Mouse (Mus musculus) kidney, postnatal 14 days (tissue): ENCODE data around the gene Cacng4.
A peak's percentile ranks its signal among the peaks of the same experiment; 100 is the strongest.

ENCODE experiments used
- DNase-seq: peaks from one replicate; pipeline ENCODE4 v3.0.0; 2022; ENCODE audit warnings: mixed read lengths

The Cacng4 gene

DNA sequence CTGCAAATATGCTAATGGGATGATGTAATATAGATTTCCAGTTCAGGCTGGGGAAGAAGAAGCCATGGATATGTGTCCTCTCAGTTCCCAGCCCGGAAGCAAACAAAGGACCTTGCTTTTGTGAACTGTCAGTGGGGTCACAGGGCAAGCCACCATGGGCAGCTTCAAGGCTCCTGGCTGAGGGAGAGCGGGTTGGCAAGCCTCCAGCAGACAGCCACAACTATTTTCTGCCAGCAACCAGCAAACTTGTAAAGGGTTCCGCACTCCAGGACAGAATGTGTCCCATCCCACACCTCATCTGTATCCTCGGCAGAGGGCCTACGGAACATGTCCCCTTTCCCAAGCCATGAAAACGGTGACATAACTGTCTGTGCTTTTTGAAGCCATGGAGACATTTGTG, 22.4 kb downstream of the Cacng4 start:
- peak; percentile 69 for DNase-seq

DNA sequence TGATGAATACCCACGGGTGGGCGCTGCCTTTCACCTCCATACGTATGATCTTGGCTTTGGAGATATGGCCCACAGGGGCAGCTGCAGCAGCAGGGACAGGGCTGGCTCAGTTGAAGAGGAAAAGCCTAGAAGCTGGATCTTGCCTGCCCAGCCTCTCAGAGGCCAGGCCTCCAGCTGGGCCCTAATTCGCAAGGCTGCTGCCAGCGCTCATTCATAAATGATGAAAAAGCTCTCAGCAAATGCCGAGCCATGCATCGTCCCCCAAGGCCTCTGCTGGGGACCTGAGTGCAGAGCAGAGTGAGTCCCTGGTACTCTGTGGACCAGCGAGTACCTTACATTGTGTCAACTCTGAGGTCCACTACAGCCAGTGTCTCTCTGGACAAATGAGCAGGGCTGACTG, 26.0 kb downstream of the Cacng4 start:
- no peak for DNase-seq

DNA sequence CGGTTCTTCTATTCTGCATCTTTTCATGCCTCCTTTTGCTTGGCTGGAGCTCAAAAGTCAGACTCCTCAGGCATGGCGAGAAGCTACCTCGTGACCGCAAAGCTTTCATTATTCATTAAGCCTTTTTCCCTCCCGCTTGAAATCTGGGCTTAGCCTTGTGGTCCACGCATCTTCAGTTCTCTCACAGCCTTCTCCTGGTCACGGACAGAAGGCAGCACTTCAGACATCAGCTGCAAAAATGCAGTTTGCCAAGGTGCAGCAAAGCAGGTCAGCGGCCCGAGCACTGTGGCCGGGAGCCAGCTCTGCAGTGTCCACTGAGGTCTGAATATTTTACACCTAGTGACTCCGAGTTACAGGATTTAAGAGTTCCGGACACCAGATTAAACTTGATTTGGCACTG, 27.4 kb downstream of the Cacng4 start:
- DNase-seq: peak; percentile 76

DNA sequence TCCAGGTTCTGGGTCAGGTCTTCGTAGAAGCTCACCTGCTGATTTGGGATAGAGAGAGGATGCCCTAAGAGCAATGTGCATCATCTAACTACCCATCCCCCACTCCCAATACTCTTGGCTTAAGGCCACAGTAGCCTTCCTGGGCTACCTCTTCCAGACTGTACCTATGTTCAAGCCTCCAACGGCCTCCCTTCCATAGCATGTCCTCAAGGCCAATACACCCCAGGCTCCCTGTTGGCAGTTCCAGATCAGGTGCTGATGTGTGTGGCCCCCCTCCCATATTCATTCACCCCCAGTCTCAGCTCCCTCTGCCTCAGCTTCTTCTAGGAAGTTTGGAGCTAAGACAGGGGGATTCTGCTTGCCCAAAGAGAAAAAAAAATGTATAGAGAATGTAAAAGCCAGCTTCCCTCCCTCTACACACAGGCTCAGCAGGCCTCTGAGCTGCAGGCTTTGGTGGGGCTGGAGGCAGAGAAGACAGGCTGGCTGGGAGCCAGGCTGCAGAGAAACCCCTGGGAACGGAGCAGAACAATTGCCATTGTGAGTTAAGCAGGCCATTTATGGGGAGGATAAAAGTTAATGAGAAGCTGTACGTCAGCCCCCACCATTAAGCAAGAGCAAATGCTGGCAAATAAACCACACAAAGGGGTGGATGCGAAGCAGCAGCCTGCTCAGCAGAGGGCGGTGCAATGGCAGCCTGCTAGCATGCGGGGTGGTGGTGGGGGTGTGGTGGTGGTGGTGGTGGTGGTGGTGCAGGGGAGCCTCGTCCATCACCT, 31.5 kb downstream of the Cacng4 start:
- peak; percentile 36 for DNase-seq

DNA sequence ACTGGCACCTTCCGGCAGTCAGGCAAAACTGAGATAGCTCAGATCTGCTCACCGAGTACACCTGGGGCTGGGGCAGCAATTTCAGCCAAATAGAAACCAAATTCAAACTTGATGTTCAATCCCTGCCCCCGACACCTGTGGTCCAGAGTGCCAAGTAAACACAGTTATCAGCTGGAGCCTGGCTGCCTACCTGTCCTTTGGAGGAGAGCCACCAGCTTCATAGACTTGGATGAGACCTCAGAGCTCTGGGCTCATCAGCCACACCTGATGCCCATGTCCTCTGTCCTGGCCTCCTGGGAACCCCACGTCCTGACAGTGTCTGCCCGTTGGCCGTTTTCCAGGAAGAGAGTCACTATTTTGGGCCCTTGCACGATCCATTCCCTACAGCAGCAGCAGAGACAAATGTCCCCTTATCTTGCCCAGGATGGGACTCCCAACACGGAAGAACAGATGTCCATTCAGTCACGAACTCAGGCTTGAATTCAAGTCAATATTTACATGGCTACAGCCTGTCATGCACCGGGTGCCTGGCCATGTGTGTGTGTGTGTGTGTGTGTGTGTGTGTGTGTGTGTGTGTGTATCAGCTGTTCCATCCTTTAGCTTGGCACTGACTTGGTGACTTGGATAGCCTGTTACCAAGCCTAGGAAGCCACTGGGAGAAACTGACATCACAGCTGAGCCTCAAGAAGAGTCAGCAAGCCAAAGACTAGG, 32.4 kb downstream of the Cacng4 start:
- DNase-seq: no peak

DNA sequence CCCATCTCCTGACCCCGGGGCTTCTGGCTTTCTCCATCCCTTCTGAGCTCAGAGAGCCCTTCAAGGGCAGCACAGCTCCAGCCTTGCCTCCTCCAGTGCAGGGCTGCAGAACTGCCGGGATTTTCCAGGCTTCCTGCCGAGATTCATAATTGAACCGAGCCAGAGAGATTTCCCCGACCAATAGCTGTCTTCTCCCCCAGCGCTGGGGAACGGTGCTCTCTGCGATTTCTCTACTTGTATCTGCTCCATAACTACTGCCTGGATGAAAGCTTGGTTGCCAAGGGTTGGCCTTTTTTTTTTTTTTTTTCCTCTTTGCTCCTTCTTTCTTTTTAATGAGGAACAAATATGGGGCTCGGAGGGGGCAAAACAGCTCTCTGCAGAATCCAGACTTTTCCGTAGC, 34.4 kb downstream of the Cacng4 start:
- DNase-seq: no peak

DNA sequence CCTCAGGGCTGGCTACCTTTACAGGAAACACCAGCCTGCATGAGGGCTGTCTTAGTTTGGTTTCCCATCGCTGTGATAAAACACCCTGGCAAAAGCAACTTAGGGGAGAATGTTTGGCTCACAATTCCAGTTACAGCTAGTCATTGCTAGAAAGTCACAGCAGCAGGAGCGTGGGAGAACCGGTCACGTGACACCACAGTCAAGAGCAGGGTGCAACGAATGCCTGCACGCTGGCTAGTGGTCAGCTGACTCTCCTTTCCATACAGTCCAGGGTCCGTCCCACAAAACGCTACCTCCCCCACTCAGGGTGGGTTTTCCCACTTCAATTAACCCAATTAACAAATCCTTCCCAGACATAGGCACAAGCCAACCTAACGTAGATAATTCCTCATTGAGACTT, 34.8 kb downstream of the Cacng4 start:
- no peak for DNase-seq

DNA sequence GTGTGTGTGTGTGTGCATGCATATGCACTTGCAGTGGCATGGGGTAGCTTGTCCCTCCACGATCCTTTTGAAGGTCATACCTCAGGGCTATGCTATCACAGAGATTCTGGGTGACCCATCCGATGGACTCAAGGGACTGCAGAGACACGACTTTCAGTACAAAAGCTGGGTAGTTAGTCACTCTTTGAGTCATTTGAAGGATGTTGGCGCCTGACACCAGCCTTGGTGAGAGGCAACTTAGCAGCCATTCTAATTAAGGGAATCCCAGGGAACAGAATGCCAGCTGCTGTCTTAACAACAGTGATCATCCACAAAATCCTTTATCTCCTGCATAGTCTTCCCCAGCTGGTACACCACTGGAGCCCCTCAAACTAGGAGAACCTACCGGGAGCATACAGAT, 45.2 kb downstream of the Cacng4 start:
- no peak for DNase-seq

DNA sequence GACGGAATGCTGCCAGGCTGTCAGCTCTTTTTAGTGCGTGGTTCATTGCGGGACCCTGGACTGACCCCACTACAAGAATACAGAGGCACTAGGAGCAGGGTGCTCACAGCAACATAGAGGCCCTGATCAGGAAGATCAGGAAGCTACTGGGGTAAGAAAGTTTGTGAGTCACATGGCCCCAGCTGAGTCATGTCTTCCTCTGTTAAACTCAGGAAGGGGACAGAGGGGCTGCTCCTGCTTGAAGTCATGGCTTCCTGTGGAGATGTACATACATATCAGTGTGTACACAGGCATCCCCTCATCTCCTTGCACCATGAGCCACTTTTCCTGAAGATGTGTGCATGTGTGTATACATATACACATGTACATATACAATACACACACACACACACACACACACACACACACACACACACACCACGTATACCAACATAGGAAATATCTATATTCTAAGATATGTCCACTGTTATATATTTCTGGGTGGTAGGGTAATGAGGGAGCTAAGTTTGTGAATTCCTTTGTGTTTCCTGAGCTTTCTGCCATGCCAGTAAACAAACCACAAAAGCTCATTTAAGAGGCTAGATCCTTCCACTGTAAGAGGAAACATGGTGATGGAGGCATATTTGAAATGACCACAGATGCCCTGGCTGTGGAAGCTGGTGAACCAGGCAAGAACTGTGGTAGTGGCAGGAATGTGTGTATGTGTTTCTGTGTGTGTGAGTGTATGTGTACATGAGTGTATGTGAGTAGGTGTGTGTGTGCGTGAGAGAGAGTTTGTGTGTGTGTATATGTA, 45.9 kb downstream of the Cacng4 start:
- DNase-seq: no peak

DNA sequence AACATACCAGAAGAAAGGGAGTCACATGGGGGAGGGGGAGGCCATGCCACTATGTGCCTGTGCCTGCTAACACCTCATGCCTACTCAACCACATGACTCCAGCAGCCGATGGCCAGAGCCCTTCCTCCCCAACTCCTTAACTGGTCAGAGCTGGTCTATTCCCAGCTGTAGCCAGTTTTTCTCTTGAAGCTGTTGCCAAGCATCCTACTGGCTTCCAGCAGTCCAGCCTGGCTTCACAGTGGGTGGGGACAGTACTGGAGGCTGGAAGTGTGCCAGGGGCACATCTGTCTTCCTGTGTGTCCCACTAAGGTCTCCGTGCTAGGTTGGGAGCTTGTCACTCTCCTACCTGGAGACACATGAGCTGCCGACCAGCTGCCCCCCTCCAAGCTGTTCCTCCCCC, 51.3 kb downstream of the Cacng4 start:
- peak; percentile 43 for DNase-seq

DNA sequence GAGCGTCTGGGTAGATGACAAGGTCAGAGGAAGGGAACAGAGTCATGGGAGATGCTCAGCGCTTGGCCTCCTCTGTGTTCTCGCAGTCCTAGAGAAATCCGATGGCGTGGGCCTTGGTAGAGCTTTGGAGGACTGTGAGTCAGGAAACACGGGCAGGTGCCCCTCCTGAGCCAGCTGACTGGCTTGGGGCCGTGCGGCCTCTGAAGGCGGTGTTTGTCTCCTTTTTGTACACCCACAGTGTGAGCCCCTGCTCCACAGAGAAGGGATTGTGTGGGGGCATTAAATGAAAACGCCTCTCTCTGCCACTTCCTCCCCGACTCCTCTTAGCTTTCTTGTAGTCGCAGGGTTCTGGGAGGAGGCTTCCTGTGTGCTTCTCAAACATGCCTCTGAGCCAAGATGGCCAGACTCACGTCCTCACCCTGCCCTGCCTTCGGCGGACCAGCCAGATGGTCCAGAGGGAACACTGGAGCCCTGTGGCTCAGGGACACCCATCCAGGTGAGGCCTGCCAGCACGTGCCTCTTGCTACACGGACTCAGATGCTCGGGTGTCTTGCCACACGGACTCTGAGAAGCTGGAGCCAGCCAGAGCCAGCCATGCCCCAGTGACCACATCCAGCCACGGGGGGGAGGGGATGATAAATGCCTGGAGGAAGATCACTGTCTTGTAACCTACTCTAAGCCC, 55.8 kb downstream of the Cacng4 start:
- DNase-seq: no peak

DNA sequence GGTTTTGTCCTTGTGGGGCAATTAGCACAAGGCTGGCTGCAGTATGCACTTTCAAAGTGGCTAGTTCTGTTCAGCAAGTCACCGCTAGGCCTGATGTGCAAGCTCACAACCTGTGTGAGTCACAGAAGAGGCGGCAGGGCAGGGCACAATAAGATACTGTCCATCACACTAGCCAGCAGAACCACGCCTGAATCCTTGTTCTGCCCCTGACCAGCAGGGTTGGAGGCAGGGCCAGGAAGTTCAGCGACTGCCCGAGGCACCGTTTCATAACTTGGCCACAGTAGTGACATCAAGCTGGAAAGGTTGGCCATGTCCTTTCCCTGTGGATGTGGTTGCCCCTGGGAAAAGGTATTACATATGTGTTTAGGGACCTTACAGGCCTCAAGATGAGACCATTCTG, 56.5 kb downstream of the Cacng4 start:
- DNase-seq: no peak

DNA sequence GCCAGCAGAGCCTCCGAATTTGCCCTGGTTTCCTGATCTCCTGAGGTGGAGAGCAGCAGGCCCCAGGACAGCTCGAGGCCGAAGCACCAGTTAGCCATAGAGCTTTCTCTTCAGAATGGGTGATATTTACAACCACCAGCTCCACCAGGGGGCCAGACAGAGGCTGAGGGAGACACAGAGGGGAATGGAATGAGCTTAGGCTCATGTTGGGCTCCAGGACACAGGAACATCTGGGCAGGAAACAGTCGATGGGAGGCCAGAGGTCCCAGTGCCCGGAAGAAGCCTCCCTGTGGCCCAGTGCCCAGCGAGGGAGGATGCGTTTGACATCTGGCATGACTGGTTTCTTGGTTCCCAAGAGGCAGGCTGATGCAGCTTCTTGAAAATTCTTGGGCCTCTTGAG, 60.2 kb downstream of the Cacng4 start:
- DNase-seq: peak; percentile 69

DNA sequence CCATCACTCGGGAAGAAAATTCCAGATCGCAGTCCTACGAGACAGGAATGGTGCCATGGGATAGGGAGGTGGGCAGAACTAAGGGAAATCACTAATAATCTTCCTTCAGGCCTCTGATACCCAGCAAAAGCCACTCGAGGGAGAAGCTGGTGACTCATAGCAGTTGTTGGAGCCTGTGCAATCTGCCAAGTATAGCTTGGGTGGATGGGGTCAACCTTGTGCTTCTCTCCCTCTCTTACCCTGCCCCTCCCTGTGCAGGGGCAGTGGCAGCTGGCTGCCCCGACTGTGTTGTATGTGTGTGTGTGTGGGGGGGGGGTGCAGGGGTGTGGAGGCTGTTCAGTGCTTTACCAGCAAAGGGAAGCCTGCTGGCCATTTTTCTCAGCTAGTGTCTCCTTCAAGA, 62.9 kb downstream of the Cacng4 start:
- DNase-seq: no peak

DNA sequence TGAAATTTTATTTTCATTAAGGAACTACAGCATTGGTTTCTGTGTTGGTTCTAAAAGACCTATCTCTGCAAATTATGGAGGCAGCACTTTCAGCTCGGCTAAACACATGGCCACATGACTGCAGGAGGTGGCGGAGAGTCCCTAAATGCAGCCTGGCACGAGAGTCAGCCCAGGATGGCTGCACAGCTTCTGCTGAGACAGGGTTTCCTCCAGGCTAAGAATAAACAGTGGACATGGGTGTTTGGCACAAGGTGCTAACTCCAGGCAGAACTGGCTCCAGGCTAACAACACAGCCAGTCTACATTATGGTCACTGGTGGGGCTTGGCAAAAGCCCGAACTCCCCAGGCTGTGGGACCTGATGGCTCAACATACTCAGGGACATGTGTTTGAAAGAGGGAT, 63.4 kb downstream of the Cacng4 start:
- peak; percentile 15 for DNase-seq

DNA sequence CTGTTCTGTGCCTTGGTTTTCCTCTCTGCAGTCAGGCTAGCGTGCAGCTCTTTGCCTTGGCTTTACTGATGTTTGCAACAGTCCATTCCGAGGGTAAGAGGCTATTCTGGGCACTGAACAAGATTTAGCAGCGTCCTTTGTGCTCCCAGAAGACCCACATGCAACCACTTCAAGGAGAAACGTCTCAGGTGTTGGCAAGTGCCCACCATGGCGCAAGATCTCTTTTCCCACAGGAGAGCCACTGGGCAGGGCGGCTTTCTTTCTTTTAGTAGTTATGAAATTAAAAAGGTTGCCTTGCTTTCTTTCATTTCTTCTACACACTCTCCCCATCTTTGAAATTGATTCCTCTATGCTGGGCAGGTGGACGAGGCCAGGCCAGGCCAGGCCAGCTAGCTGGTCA, 65.2 kb downstream of the Cacng4 start:
- DNase-seq: no peak

DNA sequence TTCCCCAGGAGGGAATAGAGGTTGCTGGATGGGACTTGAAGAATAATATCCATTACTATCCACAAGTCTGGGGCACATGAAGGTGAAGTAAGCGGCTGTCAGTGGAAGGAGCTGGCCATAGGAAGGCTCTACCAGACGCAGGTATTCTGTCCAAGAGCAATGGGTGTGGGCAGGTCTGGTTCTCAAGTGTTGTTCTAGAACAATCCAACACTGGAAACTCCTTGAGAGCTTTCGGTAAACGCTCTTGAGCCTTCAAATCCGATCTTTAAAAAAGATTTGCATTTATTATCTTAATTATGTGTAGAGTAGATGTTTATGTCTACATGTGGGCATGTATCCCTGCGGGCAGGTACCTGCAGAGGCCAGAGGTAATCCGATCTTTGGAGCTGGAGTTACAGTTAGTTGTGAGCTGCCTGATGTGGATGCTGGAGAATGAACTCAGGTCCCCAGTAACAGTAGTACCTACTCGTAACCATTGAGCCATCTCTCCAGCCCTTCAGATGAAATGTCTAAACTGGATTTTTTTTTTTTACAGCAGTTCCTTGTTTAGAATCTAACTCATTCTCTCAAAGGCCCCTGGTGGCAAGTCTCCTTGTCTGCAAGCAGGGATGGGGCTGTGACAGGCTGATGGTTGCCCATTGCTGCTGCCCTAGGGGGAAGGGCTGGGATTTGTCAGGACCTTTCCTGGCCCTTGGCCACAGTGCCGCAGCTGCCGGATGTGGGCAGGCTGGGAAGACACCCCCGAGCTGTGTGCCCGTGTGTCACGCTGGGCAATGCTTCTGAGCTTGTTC, 66.1 kb downstream of the Cacng4 start:
- DNase-seq: peak; percentile 22

DNA sequence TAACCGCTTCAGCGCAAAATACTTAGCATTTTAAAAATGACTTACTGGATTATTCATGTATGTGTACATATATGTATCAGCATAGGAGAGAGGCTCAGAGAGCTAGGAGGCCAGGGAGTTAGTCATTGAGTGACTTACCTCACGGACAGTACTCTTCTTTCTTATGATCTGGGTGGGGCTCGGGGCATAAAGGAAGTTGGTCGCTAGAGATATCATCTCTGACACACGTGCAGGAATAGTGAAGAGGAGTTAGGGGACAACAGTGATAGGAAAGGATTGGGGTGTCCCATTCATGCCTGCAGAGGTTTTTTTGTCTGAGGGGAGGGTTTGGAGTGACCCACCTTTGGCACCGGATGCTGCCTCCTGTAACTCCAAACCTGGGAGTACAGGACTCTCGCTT, 69.8 kb downstream of the Cacng4 start:
- no peak for DNase-seq

DNA sequence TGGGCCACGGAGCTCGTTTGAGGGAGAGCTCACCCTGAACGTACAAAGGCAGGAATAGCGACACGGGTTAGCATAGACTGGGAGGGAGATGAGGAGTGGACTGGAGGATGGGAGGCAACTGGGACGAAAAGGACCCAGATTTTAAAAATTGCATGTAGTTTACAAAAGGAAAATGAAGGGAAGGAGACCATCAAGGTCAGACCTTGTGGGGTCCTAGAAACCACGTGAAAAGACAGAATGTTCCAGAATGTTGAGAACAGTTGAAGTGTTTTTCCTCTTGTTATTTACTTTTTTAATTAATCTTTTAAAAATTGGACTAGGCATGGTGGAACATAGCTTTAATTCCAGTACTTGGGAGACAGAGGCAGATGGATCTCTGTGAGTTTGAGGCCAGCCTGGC, 73.3 kb downstream of the Cacng4 start:
- no peak for DNase-seq

DNA sequence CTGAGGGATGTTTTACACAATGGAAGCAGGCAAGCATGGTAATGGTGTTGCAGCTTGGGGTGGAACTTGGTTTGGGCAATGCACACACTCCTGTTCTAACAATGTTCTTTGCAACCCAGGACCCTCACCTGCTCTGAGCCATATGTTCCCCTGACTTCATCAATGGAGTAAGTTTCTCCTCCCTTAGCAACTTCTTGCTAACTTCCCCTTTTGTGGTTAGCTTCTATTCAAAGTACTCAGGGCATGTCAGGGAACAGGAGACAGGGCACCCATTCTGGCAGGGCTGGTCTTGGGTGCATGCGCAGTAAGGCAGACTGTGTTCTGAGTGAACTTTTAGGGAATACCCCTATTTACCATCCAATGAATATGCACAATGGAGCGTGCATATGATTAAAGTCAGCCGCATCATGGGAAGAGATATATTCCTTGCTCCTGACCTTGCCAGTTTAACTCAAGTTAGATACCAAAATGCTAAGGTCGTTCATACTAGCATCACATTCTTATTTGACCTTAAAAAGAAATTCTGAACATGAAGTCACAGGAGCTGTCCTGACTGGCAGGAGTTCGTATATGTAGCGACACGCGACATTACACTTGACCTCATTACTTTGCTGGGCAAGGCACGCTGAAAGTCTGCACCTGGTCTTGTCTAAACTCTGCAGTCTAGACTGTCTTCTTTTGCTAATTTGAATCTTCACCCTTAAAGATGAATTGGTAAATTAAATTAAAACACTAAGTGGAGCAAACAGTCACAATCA, 73.9 kb downstream of the Cacng4 start:
- no peak for DNase-seq

DNA sequence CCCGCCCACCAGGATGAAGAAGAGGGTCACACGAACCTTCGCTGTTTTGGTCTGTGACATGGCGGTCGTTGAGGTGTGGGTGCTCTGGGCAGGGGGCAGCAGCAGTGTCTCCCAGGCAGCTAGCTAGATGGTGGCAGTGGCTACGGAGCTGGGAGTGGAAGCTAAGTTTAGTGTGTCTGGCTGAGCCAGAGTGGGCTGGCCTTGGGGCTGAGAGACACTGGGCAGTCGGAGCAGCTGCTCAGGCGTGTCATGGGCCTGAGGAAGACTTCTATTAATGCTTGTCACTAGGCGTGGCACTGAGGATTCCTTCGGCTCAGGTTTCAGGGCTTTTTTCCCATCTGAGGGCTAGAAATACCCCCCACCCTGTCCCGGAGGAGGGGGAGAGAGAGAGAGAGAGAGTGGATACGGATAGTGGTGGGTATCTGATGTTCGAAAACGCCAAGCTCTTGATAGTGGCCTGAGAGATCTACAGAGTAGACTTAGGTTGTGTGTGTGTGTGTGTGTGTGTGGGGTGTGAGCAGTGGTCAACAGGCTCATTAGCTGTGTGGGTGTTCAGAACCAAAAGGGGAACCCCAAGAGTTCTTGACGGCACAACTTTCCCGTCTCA, 77.9 kb downstream of the Cacng4 start, which contains the start of gene Cacng1:
TSS of gene Cacng1 (minus strand) at position 191 of the 607 bp plus-strand sequence.
- DNase-seq: no peak
